Mouse (Mus musculus): Measurements from ENCODE around the gene Gpr182.

DNA sequence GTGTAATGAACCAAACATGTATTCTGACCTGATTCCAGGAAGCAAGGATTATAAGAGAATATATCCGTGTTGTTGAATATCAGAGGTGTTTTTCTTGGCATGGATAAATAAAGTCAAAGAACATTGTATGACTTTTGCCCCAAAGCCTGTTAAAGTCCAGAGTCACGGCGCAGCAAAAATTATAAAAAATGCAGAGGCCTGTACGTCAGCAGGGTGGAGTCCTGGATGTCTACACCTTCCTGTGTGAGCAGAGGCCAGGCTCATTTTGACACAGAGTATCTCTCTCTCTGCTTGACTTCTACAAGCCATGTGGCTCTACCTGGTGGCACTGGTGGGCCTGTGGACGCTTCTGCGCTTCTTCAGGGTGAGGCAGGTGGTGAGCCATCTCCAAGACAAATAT lies 49.4 kb upstream of the Gpr182 start, which contains the start of gene Rdh16:
- no peak for TF ChIP-seq CTCF (IDR thresholded peaks at IDR 0.05; ENCODE audit: extremely low read depth, insufficient read depth, insufficient read length, insufficient replicate concordance)
- no peak for TF ChIP-seq POLR2A (IDR thresholded peaks at IDR 0.05; ENCODE audit: low read depth, low read length)
